Mouse (Mus musculus): ENCODE measurements around the gene Plpp3. TPM values are rescaled to one million over a fixed set of nuclear protein-coding genes. Genes with fewer than 3 reads are reported as not detected.

Plpp3 gene
- polyA plus RNA-seq, 1 experiment = 23.3 TPM

- H3K36me3 ChIP-seq (ENCODE audit: control insufficient read depth, insufficient read depth, low read length) = no peaks in the 10 kb centered on the region
- DNase-seq = no peak
- no peaks in the 10 kb centered on the region for H3K4me1 ChIP-seq (replicated peaks; ENCODE audit: control insufficient read depth, insufficient read depth, low read length)
- TF ChIP-seq POLR2A (IDR thresholded peaks at IDR 0.05; ENCODE audit: control insufficient read depth, extremely low read depth, insufficient read depth, low read length, poor library complexity) = no peak
- no peak for TF ChIP-seq CTCF (IDR thresholded peaks at IDR 0.05; ENCODE audit: borderline replicate concordance, control insufficient read depth, extremely low read depth, insufficient read depth, low read length, poor library complexity)
- H3K27me3 ChIP-seq (ENCODE audit: control insufficient read depth, insufficient read depth, low read length) = no peaks in the 10 kb centered on the region
- H3K27ac ChIP-seq (ENCODE audit: control insufficient read depth, insufficient read depth, low read length) = no peak overlapping the region
- no peak overlapping the region for H3K4me3 ChIP-seq (ENCODE audit: control insufficient read depth, insufficient read depth, low read length)
- 93% methylated on average over 13 of the region's 13 CpGs for WGBS
Measured at GRCm38 (mm10) chr4:105219316-105219715, 62.2 kb downstream of the Plpp3 start.

- H3K27ac ChIP-seq (ENCODE audit: control insufficient read depth, insufficient read depth, low read length) = no peak overlapping the region
- no peak for DNase-seq
- H3K36me3 ChIP-seq (ENCODE audit: control insufficient read depth, insufficient read depth, low read length) = no peaks in the 10 kb centered on the region
Measured at GRCm38 (mm10) chr4:105220849-105221248, 63.7 kb downstream of the Plpp3 start.

GRCm38 (mm10) chr4:105221256-105221840 is 64.2 kb downstream of the Plpp3 start:
- H3K4me3 ChIP-seq (ENCODE audit: control insufficient read depth, insufficient read depth, low read length) = no peak overlapping the region
- WGBS = 94% methylated on average over 11 of the region's 11 CpGs
- no peaks in the 10 kb centered on the region for H3K4me1 ChIP-seq (replicated peaks; ENCODE audit: control insufficient read depth, insufficient read depth, low read length)
- DNase-seq = no peak
- no peaks in the 10 kb centered on the region for H3K36me3 ChIP-seq (ENCODE audit: control insufficient read depth, insufficient read depth, low read length)
- H3K27ac ChIP-seq (ENCODE audit: control insufficient read depth, insufficient read depth, low read length) = no peak overlapping the region
- TF ChIP-seq CTCF (IDR thresholded peaks at IDR 0.05; ENCODE audit: borderline replicate concordance, control insufficient read depth, extremely low read depth, insufficient read depth, low read length, poor library complexity) (no peak), POLR2A (IDR thresholded peaks at IDR 0.05; ENCODE audit: control insufficient read depth, extremely low read depth, insufficient read depth, low read length, poor library complexity) (no peak)
- no peaks in the 10 kb centered on the region for H3K27me3 ChIP-seq (ENCODE audit: control insufficient read depth, insufficient read depth, low read length)

More at GRCm38 (mm10) chr4:105220849-105221248, 63.7 kb downstream of the Plpp3 start:
- Histone ChIP-seq H3K4me1 (replicated peaks; ENCODE audit: control insufficient read depth, insufficient read depth, low read length) (no peaks in the 10 kb centered on the region), H3K27me3 (ENCODE audit: control insufficient read depth, insufficient read depth, low read length) (no peaks in the 10 kb centered on the region), H3K4me3 (ENCODE audit: control insufficient read depth, insufficient read depth, low read length) (no peak overlapping the region)
- no peak for TF ChIP-seq POLR2A (IDR thresholded peaks at IDR 0.05; ENCODE audit: control insufficient read depth, extremely low read depth, insufficient read depth, low read length, poor library complexity)
- no peak for TF ChIP-seq CTCF (IDR thresholded peaks at IDR 0.05; ENCODE audit: borderline replicate concordance, control insufficient read depth, extremely low read depth, insufficient read depth, low read length, poor library complexity)
- WGBS = 91% methylated on average over 3 of the region's 3 CpGs

- WGBS = 84% methylated on average over 5 of the region's 5 CpGs
- TF ChIP-seq POLR2A (IDR thresholded peaks at IDR 0.05; ENCODE audit: control insufficient read depth, extremely low read depth, insufficient read depth, low read length, poor library complexity) (no peak), CTCF (IDR thresholded peaks at IDR 0.05; ENCODE audit: borderline replicate concordance, control insufficient read depth, extremely low read depth, insufficient read depth, low read length, poor library complexity) (no peak)
- H3K4me3 ChIP-seq (ENCODE audit: control insufficient read depth, insufficient read depth, low read length) = no peak overlapping the region
- DNase-seq = no peak
- no peak overlapping the region for H3K27ac ChIP-seq (ENCODE audit: control insufficient read depth, insufficient read depth, low read length)
- H3K4me1 ChIP-seq (replicated peaks; ENCODE audit: control insufficient read depth, insufficient read depth, low read length) = no peaks in the 10 kb centered on the region
- no peaks in the 10 kb centered on the region for H3K27me3 ChIP-seq (ENCODE audit: control insufficient read depth, insufficient read depth, low read length)
- no peaks in the 10 kb centered on the region for H3K36me3 ChIP-seq (ENCODE audit: control insufficient read depth, insufficient read depth, low read length)
Measured at GRCm38 (mm10) chr4:105223101-105223924, 66.2 kb downstream of the Plpp3 start.

GRCm38 (mm10) chr4:105223925-105224300 is 66.8 kb downstream of the Plpp3 start:
- WGBS = 92% methylated on average over 4 of the region's 4 CpGs
- no peak overlapping the region for H3K4me3 ChIP-seq (ENCODE audit: control insufficient read depth, insufficient read depth, low read length)
- H3K4me1 ChIP-seq (replicated peaks; ENCODE audit: control insufficient read depth, insufficient read depth, low read length) = no peaks in the 10 kb centered on the region
- no peak overlapping the region for H3K27ac ChIP-seq (ENCODE audit: control insufficient read depth, insufficient read depth, low read length)
- no peak for DNase-seq
- TF ChIP-seq CTCF (IDR thresholded peaks at IDR 0.05; ENCODE audit: borderline replicate concordance, control insufficient read depth, extremely low read depth, insufficient read depth, low read length, poor library complexity) (no peak), POLR2A (IDR thresholded peaks at IDR 0.05; ENCODE audit: control insufficient read depth, extremely low read depth, insufficient read depth, low read length, poor library complexity) (no peak)
- no peaks in the 10 kb centered on the region for H3K36me3 ChIP-seq (ENCODE audit: control insufficient read depth, insufficient read depth, low read length)
- H3K27me3 ChIP-seq (ENCODE audit: control insufficient read depth, insufficient read depth, low read length) = no peaks in the 10 kb centered on the region

- 16% methylated on average over 2 of the region's 2 CpGs for WGBS
- no peak for DNase-seq
- no peak overlapping the region for H3K4me3 ChIP-seq (ENCODE audit: control insufficient read depth, insufficient read depth, low read length)
- H3K27ac ChIP-seq (ENCODE audit: control insufficient read depth, insufficient read depth, low read length) = no peak overlapping the region
- H3K4me1 ChIP-seq (replicated peaks; ENCODE audit: control insufficient read depth, insufficient read depth, low read length) = no peaks in the 10 kb centered on the region
- no peaks in the 10 kb centered on the region for H3K27me3 ChIP-seq (ENCODE audit: control insufficient read depth, insufficient read depth, low read length)
- H3K36me3 ChIP-seq (ENCODE audit: control insufficient read depth, insufficient read depth, low read length) = no peaks in the 10 kb centered on the region
- TF ChIP-seq CTCF (IDR thresholded peaks at IDR 0.05; ENCODE audit: borderline replicate concordance, control insufficient read depth, extremely low read depth, insufficient read depth, low read length, poor library complexity) = no peak
- no peak for TF ChIP-seq POLR2A (IDR thresholded peaks at IDR 0.05; ENCODE audit: control insufficient read depth, extremely low read depth, insufficient read depth, low read length, poor library complexity)
Measured at GRCm38 (mm10) chr4:105225512-105225911, 68.4 kb downstream of the Plpp3 start.

Measured in thymus, adult 2 months (tissue).